33 mouse cellular contexts compared by ENCODE assay signal in genomic region chr19:46429250-46429649, GRCm38 (mm10).
"Had no signal": no experiment of that assay in that cellular context is flagged by ENCODE, and none has a peak within 500 bp of the region (broad histone marks: within the 10 kb centered on the region; RNA-seq: fewer than 3 reads in every experiment).

No protein-coding gene starts in this region.

- H3K27me3 ChIP-seq: limb, embryonic 12.5 days; limb, embryonic 13.5 days; limb, embryonic 15.5 days; liver, embryonic 12.5 days; liver, embryonic 13.5 days; liver, embryonic 15.5 days; lung, embryonic 15.5 days; megakaryocyte, embryonic 14.5 days; midbrain, embryonic 12.5 days; midbrain, embryonic 13.5 days; midbrain, embryonic 15.5 days; neural tube, embryonic 12.5 days; neural tube, embryonic 13.5 days had no signal

- H3K4me3 ChIP-seq: limb, embryonic 10.5 days; limb, embryonic 12.5 days; limb, embryonic 13.5 days; limb, embryonic 15.5 days; liver, embryonic 12.5 days; liver, embryonic 13.5 days; liver, embryonic 15.5 days; lung, embryonic 15.5 days; megakaryocyte, embryonic 14.5 days; midbrain, embryonic 10.5 days; midbrain, embryonic 12.5 days; midbrain, embryonic 13.5 days; midbrain, embryonic 15.5 days; myocyte; neural tube, embryonic 12.5 days; neural tube, embryonic 13.5 days had no signal

- DNase-seq: left cerebral cortex, postnatal 4 days; liver; liver, embryonic 13.5 days; liver, postnatal 0 days; lung, adult 18-20 months; lung, adult 2 months; lung, embryonic 14.5 days; lung, postnatal 10 days; lung, postnatal 14 days; lung, postnatal 36 days; lung, postnatal 4 days; midbrain, embryonic 14.5 days had no signal

- H3K36me3 ChIP-seq: midbrain, embryonic 15.5 days had no signal

- H3K4me1 ChIP-seq: liver, embryonic 15.5 days; midbrain, embryonic 15.5 days had no signal

- H3K4me2 ChIP-seq: limb, embryonic 12.5 days; limb, embryonic 13.5 days; limb, embryonic 15.5 days; liver, embryonic 11.5 days; liver, embryonic 12.5 days; liver, embryonic 13.5 days; liver, embryonic 15.5 days; lung, embryonic 14.5 days; lung, embryonic 15.5 days; midbrain, embryonic 11.5 days; midbrain, embryonic 12.5 days; midbrain, embryonic 13.5 days; midbrain, embryonic 15.5 days; neural tube, embryonic 12.5 days; neural tube, embryonic 13.5 days had no signal

- H3K9ac ChIP-seq: limb, embryonic 12.5 days; limb, embryonic 13.5 days; limb, embryonic 15.5 days; liver, embryonic 12.5 days; liver, embryonic 13.5 days; liver, embryonic 14.5 days; liver, embryonic 15.5 days; liver, postnatal 0 days; lung, embryonic 14.5 days; lung, embryonic 15.5 days; midbrain, embryonic 12.5 days; midbrain, embryonic 13.5 days; midbrain, embryonic 15.5 days; neural tube, embryonic 12.5 days; neural tube, embryonic 13.5 days had no signal

- H3K9me3 ChIP-seq: limb, embryonic 10.5 days; limb, embryonic 13.5 days; limb, embryonic 15.5 days; liver, embryonic 12.5 days; liver, embryonic 13.5 days; liver, embryonic 15.5 days; lung, embryonic 15.5 days; midbrain, embryonic 10.5 days; midbrain, embryonic 12.5 days; midbrain, embryonic 13.5 days; midbrain, embryonic 15.5 days; neural tube, embryonic 12.5 days; neural tube, embryonic 13.5 days had no signal

- ATAC-seq: liver, embryonic 12.5 days; liver, postnatal 0 days; lung, postnatal 0 days; midbrain, embryonic 13.5 days; midbrain, embryonic 15.5 days; midbrain, embryonic 16.5 days had no signal

- H3K27ac ChIP-seq: limb, embryonic 10.5 days; limb, embryonic 12.5 days; limb, embryonic 13.5 days; limb, embryonic 15.5 days; liver, embryonic 12.5 days; liver, embryonic 13.5 days; liver, embryonic 14.5 days; liver, embryonic 15.5 days; lung, embryonic 15.5 days; macrophage; midbrain, embryonic 10.5 days; midbrain, embryonic 12.5 days; midbrain, embryonic 13.5 days; midbrain, embryonic 15.5 days; neural tube, embryonic 12.5 days; neural tube, embryonic 13.5 days had no signal
